Mouse (Mus musculus) splenic B cell, adult 2 months (primary cell): ENCODE data around the gene Ascc2.
"Not testable (repeated sequence)": the region's sequence is repeated elsewhere in the genome, so short reads cannot be mapped to it uniquely, and the experiment has no call there.

Experiments used
- DNase-seq: peaks from one replicate; pipeline ENCODE4 v3.0.0-alpha.2; 2011; ENCODE audit warnings: low read depth, low spot score
- H3K27me3 ChIP-seq: 2 replicates; pipeline ENCODE4 v1.6.1; 2012; ENCODE audit warnings: mild to moderate bottlenecking, low read length, moderate library complexity, mixed read lengths; ENCODE audit not compliant: control insufficient read depth, poor library complexity, insufficient read depth, severe bottlenecking
- H3K36me3 ChIP-seq: 2 replicates; pipeline ENCODE4 v1.6.1; 2012; ENCODE audit warnings: mild to moderate bottlenecking, low read length, moderate library complexity, mixed read lengths; ENCODE audit not compliant: control insufficient read depth, poor library complexity, insufficient read depth, severe bottlenecking

The Ascc2 gene

GRCm38 (mm10) chr11:4685071-4685470 is 47.5 kb downstream of the Ascc2 start:
- DNase-seq: no peak

GRCm38 (mm10) chr11:4685510-4685909 is 48.0 kb downstream of the Ascc2 start:
- H3K36me3 ChIP-seq: peaks cover 6% of the 10 kb centered on the region
- H3K27me3 ChIP-seq: no peaks in the 10 kb centered on the region
- no peak for DNase-seq

More at GRCm38 (mm10) chr11:4685071-4685470, 47.5 kb downstream of the Ascc2 start:
- Histone ChIP-seq H3K36me3 (peaks cover 6% of the 10 kb centered on the region), H3K27me3 (no peaks in the 10 kb centered on the region)

GRCm38 (mm10) chr11:4687027-4687426 is 49.5 kb downstream of the Ascc2 start:
- no peaks in the 10 kb centered on the region for H3K27me3 ChIP-seq
- no peak for DNase-seq

DNA sequence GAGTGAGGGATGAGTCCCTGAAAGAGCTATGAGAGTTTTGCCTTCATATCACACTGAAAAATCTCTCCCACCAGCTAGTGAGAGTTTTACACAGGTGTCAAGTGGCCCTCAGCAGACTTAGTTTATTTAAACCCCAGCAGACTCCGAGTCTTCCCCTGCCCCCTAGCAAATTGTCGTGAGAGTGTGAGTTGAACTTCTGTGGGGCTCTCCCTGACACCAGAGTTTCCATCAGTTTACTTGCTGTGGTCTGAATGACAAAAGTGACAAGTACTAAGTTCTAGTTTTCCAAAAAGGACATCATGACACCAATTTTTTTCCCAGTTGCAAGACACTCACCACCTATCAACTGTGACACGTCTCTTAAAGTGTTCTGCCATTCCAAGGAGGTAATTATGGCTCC is 50.3 kb downstream of the Ascc2 start:
- Histone ChIP-seq H3K36me3 (peaks cover 2% of the 10 kb centered on the region; the same call in 1 of the 2 replicates), H3K27me3 (no peaks in the 10 kb centered on the region)
- no peak for DNase-seq

More at GRCm38 (mm10) chr11:4687027-4687426, 49.5 kb downstream of the Ascc2 start:
- peaks cover 4% of the 10 kb centered on the region; the same call in 1 of the 2 replicates for H3K36me3 ChIP-seq

GRCm38 (mm10) chr11:4688632-4689380 is 51.3 kb downstream of the Ascc2 start:
- Histone ChIP-seq H3K36me3 (no peaks in the 10 kb centered on the region), H3K27me3 (no peaks in the 10 kb centered on the region)
- no peak for DNase-seq

GRCm38 (mm10) chr11:4690353-4690752 is 52.8 kb downstream of the Ascc2 start:
- H3K36me3 ChIP-seq: no peaks in the 10 kb centered on the region
- no peak for DNase-seq

GRCm38 (mm10) chr11:4691213-4691612 is 53.7 kb downstream of the Ascc2 start:
- H3K27me3 ChIP-seq: no peaks in the 10 kb centered on the region
- no peak for DNase-seq
- no peaks in the 10 kb centered on the region for H3K36me3 ChIP-seq

More at GRCm38 (mm10) chr11:4690353-4690752, 52.8 kb downstream of the Ascc2 start:
- H3K27me3 ChIP-seq: no peaks in the 10 kb centered on the region

DNA sequence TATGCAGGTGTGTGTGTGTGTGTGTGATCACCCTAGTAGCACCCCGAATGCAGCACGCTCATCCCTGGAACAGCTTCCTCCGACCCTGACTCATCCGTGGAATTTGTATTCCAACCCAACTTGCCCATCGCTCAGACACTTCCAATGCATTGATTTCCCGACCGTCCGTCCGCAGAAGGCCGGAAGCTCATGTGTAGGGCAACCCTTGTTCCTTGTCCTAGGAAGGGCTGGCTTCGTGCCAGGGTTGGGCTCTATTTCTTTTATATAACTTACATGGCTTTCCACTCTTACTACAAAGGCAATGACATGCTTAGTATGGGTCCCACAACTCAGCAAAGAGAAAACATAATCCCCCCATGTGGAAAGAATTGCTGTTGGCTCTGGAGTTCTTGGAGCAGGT is 54.6 kb downstream of the Ascc2 start:
- Histone ChIP-seq H3K27me3 (no peaks in the 10 kb centered on the region), H3K36me3 (no peaks in the 10 kb centered on the region)
- DNase-seq: no peak

DNA sequence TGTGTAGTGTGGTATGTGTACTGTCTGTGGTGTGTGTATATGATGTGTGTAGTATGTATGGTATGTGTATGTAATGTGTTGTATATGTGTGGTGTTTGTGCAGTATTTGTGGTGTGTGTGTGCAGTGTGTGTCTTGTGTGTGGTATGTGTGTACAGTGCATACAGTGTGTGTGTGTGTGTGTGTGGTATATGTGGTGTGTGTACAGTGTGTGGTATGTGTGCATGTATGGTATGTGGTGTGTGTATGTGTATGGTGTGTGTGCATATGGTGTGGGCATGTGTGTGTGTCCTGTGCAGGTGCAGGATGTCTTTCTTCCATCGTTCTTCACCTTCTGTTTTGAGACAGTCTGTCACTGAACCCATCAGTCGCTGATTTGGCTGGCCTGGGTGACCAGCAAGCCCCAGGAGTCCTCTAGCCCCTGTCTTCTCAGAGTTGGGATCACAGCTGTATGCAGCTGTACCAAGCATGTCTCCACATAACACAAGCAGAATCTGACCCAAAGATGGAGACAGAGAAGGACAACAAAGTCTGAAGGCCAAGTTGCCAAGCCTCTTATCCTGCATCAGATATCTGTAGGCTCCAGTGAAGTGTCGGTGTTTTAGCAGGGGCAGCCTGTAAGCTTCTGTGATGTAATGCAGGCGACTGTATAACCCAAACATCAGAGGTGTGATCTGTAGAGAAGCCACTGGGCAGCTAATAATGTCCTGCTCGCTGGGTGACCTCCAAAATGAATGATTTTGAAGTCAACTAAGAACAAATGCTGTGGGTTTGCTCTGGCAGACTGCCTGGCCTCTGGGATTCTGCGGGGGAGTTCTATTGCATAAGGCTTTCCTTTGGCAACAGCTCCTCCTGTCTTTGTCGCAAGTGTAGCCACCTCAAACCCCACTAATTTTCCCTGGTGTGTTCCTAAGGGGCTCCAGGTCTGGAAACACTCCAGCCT is 59.8 kb downstream of the Ascc2 start:
- H3K27me3 ChIP-seq: no peaks in the 10 kb centered on the region
- DNase-seq: no peak

DNA sequence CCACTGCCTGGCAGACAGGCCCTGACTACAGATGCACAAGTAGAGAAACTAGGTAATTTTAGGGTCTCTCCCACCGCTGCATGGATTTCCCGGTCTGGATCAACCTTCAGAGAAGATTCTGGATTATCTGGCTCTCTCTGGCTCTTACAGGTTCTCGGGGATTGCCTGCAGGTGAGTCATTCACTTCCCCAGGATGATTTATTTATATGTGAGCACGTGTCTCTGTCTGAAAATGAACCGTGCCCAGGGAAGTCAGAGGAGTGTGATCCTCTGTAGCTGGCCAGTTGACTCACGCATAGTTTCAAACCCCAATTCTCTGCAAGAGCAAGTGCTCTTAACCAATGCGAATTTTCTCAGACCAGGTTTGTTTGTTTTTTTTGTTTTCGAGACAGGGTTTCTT is 63.2 kb downstream of the Ascc2 start:
- no peak for DNase-seq
- Histone ChIP-seq H3K36me3 (no peaks in the 10 kb centered on the region), H3K27me3 (no peaks in the 10 kb centered on the region)

More for the DNA sequence above, 59.8 kb downstream of the Ascc2 start:
- no peaks in the 10 kb centered on the region for H3K36me3 ChIP-seq

GRCm38 (mm10) chr11:4703688-4704071 is 66.1 kb downstream of the Ascc2 start:
- no peaks in the 10 kb centered on the region for H3K36me3 ChIP-seq
- no peak for DNase-seq
- no peaks in the 10 kb centered on the region for H3K27me3 ChIP-seq

DNA sequence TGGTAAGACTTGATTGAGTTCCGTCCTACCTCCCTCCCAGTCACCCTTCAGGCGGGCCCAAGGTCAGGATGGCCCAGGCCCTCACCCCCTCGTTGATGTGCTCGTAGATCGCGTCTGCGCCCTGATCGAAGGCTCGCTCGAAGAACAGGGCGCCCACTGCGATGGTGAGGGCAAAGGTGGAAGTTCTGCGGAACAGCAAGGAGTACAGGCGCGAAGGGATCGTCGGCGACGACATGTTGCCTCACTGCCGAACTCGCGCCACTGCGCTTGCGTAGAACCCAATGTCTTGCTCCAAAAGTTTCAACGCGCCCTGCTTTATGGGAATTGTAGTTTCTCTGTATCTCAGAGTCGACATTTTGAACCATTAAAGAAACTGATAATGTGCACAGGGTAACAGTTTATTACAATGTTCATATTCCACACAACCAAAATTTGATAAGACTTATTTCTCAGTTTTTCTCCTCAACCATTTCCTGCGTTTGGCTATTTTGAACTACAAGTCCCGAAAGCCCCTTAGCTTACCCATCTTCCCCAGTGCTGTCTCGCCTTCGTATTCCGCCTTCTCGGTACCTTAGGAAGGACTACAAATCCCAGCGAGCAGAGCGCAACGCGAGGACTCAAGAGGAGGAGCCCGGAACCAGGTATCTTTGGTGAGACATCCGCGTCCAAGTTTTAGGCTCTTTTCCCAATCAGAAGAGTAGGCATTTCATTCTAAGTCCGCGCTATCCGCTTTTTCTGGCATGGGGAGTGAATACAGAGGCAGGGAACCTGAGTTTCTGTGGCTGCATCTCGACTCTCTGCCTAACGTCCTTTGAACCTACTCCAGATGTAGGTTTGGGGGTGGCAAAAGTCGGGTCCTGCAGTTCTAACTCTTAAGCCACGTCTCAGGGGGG is 66.8 kb downstream of the Ascc2 start, which contains the start of the genes Uqcr10 and Zmat5:
Gene Uqcr10, minus strand, starts transcription at position 271 of the 893 bp plus-strand sequence.
Gene Zmat5, plus strand, starts transcription at position 607 of the 893 bp plus-strand sequence.
- DNase-seq: peak; percentile 97
- no peaks in the 10 kb centered on the region for H3K36me3 ChIP-seq
- no peaks in the 10 kb centered on the region for H3K27me3 ChIP-seq

DNA sequence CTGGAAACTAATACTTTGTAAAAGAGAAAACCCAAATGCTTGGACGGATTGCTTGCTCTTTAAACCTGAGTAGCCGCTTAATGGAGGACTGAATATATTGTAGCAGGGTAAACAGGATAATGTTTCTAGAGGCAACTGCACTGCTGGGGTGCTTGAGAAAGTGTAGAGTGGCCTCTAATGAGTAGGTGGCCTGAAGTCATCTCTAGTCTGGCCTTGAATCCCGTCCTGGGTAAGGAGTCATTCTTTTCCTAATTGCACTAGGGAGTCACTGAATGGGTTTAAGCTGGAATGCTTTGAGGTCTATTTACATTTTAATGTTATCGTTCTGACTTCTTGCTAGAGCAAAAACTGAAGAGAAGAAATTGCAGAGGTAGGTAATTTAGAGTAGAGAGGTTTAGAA is 67.6 kb downstream of the Ascc2 start:
- no peaks in the 10 kb centered on the region for H3K36me3 ChIP-seq
- no peaks in the 10 kb centered on the region for H3K27me3 ChIP-seq
- DNase-seq: no peak

DNA sequence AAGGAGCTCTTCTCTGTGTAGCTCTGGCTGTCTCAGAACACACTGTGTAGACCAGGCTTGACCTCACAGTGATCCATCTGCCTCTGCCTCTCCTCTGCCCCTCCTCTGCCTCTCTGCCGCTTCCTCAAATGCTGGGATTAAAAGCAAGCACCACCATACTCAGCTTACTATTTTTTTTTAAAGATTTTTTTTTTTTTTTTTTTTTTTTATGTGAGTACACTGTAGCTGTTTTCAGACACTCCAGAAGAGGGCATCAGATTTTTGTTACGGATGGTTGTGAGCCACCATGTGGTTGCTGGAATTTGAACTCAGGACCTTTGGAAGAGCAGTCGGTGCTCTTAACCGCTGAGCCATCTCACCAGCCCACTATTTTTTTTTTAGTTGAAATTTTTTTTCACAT is 72.6 kb downstream of the Ascc2 start:
- DNase-seq, H3K27me3 ChIP-seq, H3K36me3 ChIP-seq: not testable (repeated sequence)
